Mouse (Mus musculus) C2C12 (cell line): Measurements from ENCODE around the gene Kat6b. TPM values are rescaled to one million over a fixed set of nuclear protein-coding genes. Genes with fewer than 3 reads are reported as not detected.

Experiments used
- H3K27me3 ChIP-seq: one replicate; pipeline ENCODE4 v1.6.1; 2011; ENCODE audit not compliant: control insufficient read depth, insufficient read depth, insufficient read length
- H3K36me3 ChIP-seq: one replicate; pipeline ENCODE4 v1.6.1; 2011; ENCODE audit not compliant: control insufficient read depth, insufficient read depth
- H3K4me3 ChIP-seq: one replicate; pipeline ENCODE4 v1.5.1; 2011; ENCODE audit warnings: mild to moderate bottlenecking, control low read depth; ENCODE audit not compliant: poor library complexity, insufficient read depth, severe bottlenecking
- H3K79me2 ChIP-seq: one replicate; pipeline ENCODE4 v1.6.1; 2011; ENCODE audit not compliant: control insufficient read depth, insufficient read depth
- H3K79me3 ChIP-seq: one replicate; pipeline ENCODE4 v1.6.1; 2011; ENCODE audit warnings: low read depth, control low read depth
- H3ac ChIP-seq: one replicate; pipeline ENCODE3; 2011; ENCODE audit warnings: low read depth; ENCODE audit not compliant: control insufficient read depth, insufficient read length
- CEBPB ChIP-seq: IDR thresholded peaks from one replicate; pipeline ENCODE4 v1.6.1; 2011; ENCODE audit warnings: low read depth, mild to moderate bottlenecking, control low read depth, moderate library complexity
- CTCF ChIP-seq: IDR thresholded peaks from one replicate; pipeline ENCODE4 v1.5.1; 2011; ENCODE audit not compliant: control insufficient read depth, insufficient read depth, insufficient read length
- FOSL1 ChIP-seq: IDR thresholded peaks from one replicate; pipeline ENCODE4 v1.8.0; 2011; ENCODE audit warnings: mild to moderate bottlenecking, low read length; ENCODE audit not compliant: poor library complexity, insufficient read depth, severe bottlenecking
- MAX ChIP-seq: IDR thresholded peaks from one replicate; pipeline ENCODE4 v1.6.1; 2011; ENCODE audit warnings: mild to moderate bottlenecking, control low read depth
- MYOD1 ChIP-seq: IDR thresholded peaks from one replicate; pipeline ENCODE4 v1.6.1; 2011; ENCODE audit warnings: low read depth; ENCODE audit not compliant: control insufficient read depth, insufficient read length
- MYOG ChIP-seq: IDR thresholded peaks from one replicate; pipeline ENCODE4 v1.6.1; 2011; ENCODE audit not compliant: control insufficient read depth, insufficient read length; ENCODE audit errors: extremely low read depth
- USF1 ChIP-seq: IDR thresholded peaks from one replicate; pipeline ENCODE4 v1.6.1; 2011; ENCODE audit warnings: low read depth, mild to moderate bottlenecking, control low read depth, moderate library complexity
- polyA plus RNA-seq: library from polyadenylated mRNA; unstranded; fragments of >200 nt; fragmentation: generic; extraction: Trizol; gene quantifications from one replicate; pipeline ENCODE4 v1.2.1, GENCODE M21; 2012; ENCODE audit warnings: missing spikeins

The Kat6b gene
- polyA plus RNA-seq, 1 experiment: 2.7 TPM

DNA sequence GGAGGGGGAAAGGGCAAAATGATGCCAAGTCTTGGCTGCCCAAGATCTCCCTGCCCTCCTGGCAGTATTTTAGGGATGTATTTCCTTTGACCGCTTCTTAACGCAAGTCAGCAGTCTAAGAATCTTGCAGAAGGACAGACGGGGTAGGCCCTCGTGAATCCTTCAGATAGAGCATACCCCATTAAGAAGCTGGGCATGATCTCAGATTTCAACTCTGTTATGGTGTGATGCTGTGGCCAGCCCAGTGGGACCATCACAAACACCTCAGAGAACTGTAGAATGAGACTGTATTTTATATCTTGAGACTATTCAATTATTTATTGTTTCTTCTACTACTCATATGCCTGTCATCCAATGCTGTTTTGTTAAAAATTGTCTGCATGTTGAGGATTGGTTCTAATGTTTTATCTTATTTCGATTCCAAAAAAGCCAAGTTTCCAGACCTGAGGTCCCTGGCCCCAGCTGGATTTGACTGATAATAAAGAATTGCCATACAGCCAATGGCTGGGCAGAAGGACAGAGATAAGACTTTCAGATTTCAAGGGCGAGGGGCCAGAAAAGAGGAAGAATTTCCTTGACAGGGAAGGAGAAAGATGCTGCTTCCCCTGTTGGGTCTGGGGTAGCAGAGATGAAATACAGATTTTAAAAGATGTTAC lies 67.8 kb downstream of the Kat6b start:
- no peak for TF ChIP-seq CTCF
- no peak for TF ChIP-seq MYOD1
- peaks cover 3% of the 10 kb centered on the region for H3K79me3 ChIP-seq

GRCm38 (mm10) chr14:21549608-21550115 lies 68.4 kb downstream of the Kat6b start:
- TF ChIP-seq FOSL1: no peak
- peak; percentile 79 for TF ChIP-seq CEBPB
- H3K36me3 ChIP-seq: no peaks in the 10 kb centered on the region
- peaks cover 37% of the 10 kb centered on the region for H3K79me2 ChIP-seq
- H3K4me3 ChIP-seq: no peak overlapping the region
- H3K27me3 ChIP-seq: no peaks in the 10 kb centered on the region
- H3K79me3 ChIP-seq: peaks cover 3% of the 10 kb centered on the region
- H3ac ChIP-seq: no peak overlapping the region

More for the DNA sequence above, 67.8 kb downstream of the Kat6b start:
- H3K79me2 ChIP-seq: peaks cover 40% of the 10 kb centered on the region
- no peaks in the 10 kb centered on the region for H3K36me3 ChIP-seq
- no peak overlapping the region for H3K4me3 ChIP-seq
- H3ac ChIP-seq: no peak overlapping the region
- no peaks in the 10 kb centered on the region for H3K27me3 ChIP-seq

DNA sequence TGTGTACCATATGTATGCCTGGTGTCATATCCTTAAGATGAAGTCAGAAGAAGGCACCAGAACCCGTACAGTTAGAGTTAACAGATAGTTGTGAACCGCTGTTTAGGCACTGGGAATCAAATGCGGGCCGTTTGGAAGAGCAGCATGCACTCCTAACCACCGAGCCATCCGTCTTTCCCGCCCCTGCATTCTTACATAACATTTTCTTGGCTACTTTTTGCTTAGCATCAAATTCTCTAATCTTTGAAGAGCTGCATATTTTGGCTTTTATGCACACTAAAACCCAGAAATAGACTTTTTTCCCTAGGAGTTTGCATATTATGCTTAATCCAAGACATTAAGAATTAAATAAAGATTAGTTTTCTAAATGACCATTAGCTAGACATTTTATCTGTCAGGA lies 69.3 kb downstream of the Kat6b start:
- Histone ChIP-seq H3ac (no peak overlapping the region), H3K79me3 (peaks cover 3% of the 10 kb centered on the region), H3K4me3 (no peak overlapping the region), H3K36me3 (no peaks in the 10 kb centered on the region), H3K27me3 (no peaks in the 10 kb centered on the region), H3K79me2 (peaks cover 28% of the 10 kb centered on the region)
- no peak for TF ChIP-seq FOSL1
- TF ChIP-seq MYOD1: no peak
- no peak for TF ChIP-seq MAX
- TF ChIP-seq CEBPB: no peak
- no peak for TF ChIP-seq USF1
- TF ChIP-seq MYOG: no peak
- TF ChIP-seq CTCF: no peak

- H3ac ChIP-seq: no peak overlapping the region
- H3K36me3 ChIP-seq: no peaks in the 10 kb centered on the region
- H3K79me3 ChIP-seq: peaks cover 3% of the 10 kb centered on the region
- H3K79me2 ChIP-seq: peaks cover 33% of the 10 kb centered on the region
- no peaks in the 10 kb centered on the region for H3K27me3 ChIP-seq
- TF ChIP-seq MYOG (no peak), MYOD1 (no peak), CEBPB (no peak), USF1 (no peak), CTCF (no peak), MAX (no peak), FOSL1 (no peak)
- H3K4me3 ChIP-seq: no peak overlapping the region
Observed at GRCm38 (mm10) chr14:21551655-21552054, 70.4 kb downstream of the Kat6b start.

GRCm38 (mm10) chr14:21552958-21553357 lies 71.7 kb downstream of the Kat6b start:
- TF ChIP-seq USF1: peak; percentile 41
- TF ChIP-seq CEBPB: no peak
- Histone ChIP-seq H3K79me2 (peaks cover 36% of the 10 kb centered on the region), H3K27me3 (no peaks in the 10 kb centered on the region), H3K4me3 (no peak overlapping the region), H3K79me3 (peaks cover 3% of the 10 kb centered on the region), H3ac (no peak overlapping the region), H3K36me3 (no peaks in the 10 kb centered on the region)

DNA sequence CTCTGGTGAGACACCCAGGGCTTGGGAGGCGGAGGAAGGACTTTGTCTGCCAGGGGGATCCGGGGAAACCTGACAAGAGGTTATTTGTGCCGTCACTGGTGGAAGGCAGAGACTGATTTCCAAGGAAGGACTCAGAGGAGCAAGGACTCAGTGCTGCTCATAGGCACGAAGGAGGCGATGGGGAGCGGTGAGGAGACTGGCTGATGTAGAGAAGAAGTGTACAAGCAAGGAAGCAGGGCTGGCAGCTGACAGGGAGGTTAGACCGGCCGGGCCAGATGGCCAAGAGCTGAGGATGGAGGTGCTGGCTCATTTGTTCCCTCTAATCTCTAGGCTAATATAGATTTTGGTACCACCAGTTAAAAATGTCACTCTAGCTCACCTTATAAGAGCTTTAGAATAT lies 72.8 kb downstream of the Kat6b start:
- Histone ChIP-seq H3ac (no peak overlapping the region), H3K79me3 (peaks cover 3% of the 10 kb centered on the region), H3K36me3 (no peaks in the 10 kb centered on the region), H3K79me2 (peaks cover 36% of the 10 kb centered on the region), H3K4me3 (no peak overlapping the region), H3K27me3 (no peaks in the 10 kb centered on the region)
- no peak for TF ChIP-seq MAX
- no peak for TF ChIP-seq CTCF
- TF ChIP-seq USF1: no peak
